Mouse (Mus musculus) lung, embryonic 16.5 days (tissue): ENCODE measurements around the gene Bcan. TPM values are rescaled to one million over a fixed set of nuclear protein-coding genes. Genes with fewer than 3 reads are reported as not detected.

Source experiments
- ATAC-seq: fragments of 200-750 bp; cut with Nextera tagmentation; 2 replicates; pipeline ENCODE4 v1.8.0; 2017; ENCODE audit warnings: low read depth, mild to moderate bottlenecking, moderate library complexity
- H3K27ac ChIP-seq: fragments of 300-500 bp; sonication (generic); 2 replicates; pipeline ENCODE4 v1.5.1; 2014; ENCODE audit warnings: mild to moderate bottlenecking, control low read depth, low read length
- H3K27me3 ChIP-seq: fragments of 300-500 bp; sonication (generic); 2 replicates; pipeline ENCODE4 v1.6.1; 2014; ENCODE audit warnings: low read depth, low read length, mixed read lengths; ENCODE audit not compliant: control insufficient read depth, insufficient read depth
- H3K36me3 ChIP-seq: fragments of 300-500 bp; sonication (generic); 2 replicates; pipeline ENCODE4 v1.6.1; 2014; ENCODE audit warnings: low read length; ENCODE audit not compliant: control insufficient read depth, insufficient read depth
- H3K4me1 ChIP-seq: fragments of 300-500 bp; sonication (generic); replicated peaks from 2 replicates; pipeline ENCODE4 v1.6.1; 2014; ENCODE audit warnings: low read length, mixed read lengths; ENCODE audit not compliant: control insufficient read depth, insufficient read depth
- H3K4me2 ChIP-seq: fragments of 300-500 bp; sonication (generic); 2 replicates; pipeline ENCODE4 v1.6.1; 2014; ENCODE audit warnings: low read depth, low read length, control low read depth
- H3K4me3 ChIP-seq: fragments of 300-500 bp; sonication (generic); 2 replicates; pipeline ENCODE4 v1.5.1; 2014; ENCODE audit warnings: mild to moderate bottlenecking, low read length, control low read depth
- H3K9ac ChIP-seq: fragments of 300-500 bp; sonication (generic); 2 replicates; pipeline ENCODE4 v1.6.1; 2014; ENCODE audit warnings: low read length, control low read depth
- H3K9me3 ChIP-seq: fragments of 300-500 bp; sonication (generic); 2 replicates; pipeline ENCODE4 v1.6.1; 2016; ENCODE audit warnings: low read length; ENCODE audit not compliant: control insufficient read depth
- WGBS: fragments of 180-500 bp; shearing (Covaris S2); extraction: QIAGEN DNeasy Blood & Tissue Kit; methylation state at CpG from one replicate; pipeline ENCODE4 v1.1.7; 2014; 5-methylcytosine and 5-hydroxymethylcytosine counted together
- polyA plus RNA-seq: library from polyadenylated mRNA; unstranded; fragments of >200 nt; fragmentation: Nextera tagmentation; extraction: Ambion mirVana; gene quantifications from 2 replicates; pipeline ENCODE4 v1.2.1, GENCODE M21; 2015

The Bcan gene
- polyA plus RNA-seq = 0.44 and 0.54 TPM in 2 replicates

GRCm38 (mm10) chr3:88000181-88000580, at the start of gene Bcan:
Gene Bcan (minus strand): TSS chr3:88000230.
- Histone ChIP-seq H3K27me3 (peaks cover 84% of the 10 kb centered on the region), H3K4me3 (peak within 1 kb of the TSS; percentile 41), H3K27ac (no peak within 1 kb of the TSS), H3K9me3 (no peaks in the 10 kb centered on the region), H3K4me1 (peaks cover 23% of the 10 kb centered on the region), H3K4me2 (peak within 1 kb of the TSS; percentile 56), H3K9ac (0 out of 2 replicates have a peak within 1 kb of the TSS, but pooled peaks have one; percentile 19), H3K36me3 (no peaks in the 10 kb centered on the region)
- ATAC-seq = no peak
- WGBS = under 1% methylated on average over 36 of the region's 39 CpGs

- WGBS = 30% methylated on average over 3 of the region's 3 CpGs
- Histone ChIP-seq H3K9me3 (no peaks in the 10 kb centered on the region), H3K27me3 (no peaks in the 10 kb centered on the region), H3K4me1 (peaks cover 5% of the 10 kb centered on the region; the same call in 1 of the 2 replicates), H3K27ac (0 out of 2 replicates have a peak overlapping the region, but pooled peaks have one; percentile 6), H3K36me3 (peaks cover 13% of the 10 kb centered on the region; the same call in 1 of the 2 replicates), H3K4me3 (no peak overlapping the region), H3K4me2 (no peak overlapping the region), H3K9ac (no peak overlapping the region)
- peak; percentile 87 for ATAC-seq
Measured at GRCm38 (mm10) chr3:88049532-88049931, 49.5 kb upstream of the Bcan start.

- H3K4me1 ChIP-seq = peaks cover 9% of the 10 kb centered on the region; the same call in 1 of the 2 replicates
- WGBS = 8% methylated on average over 36 of the region's 36 CpGs
- peak within 1 kb of the TSS; percentile 95 for H3K4me3 ChIP-seq
- peak; percentile 96 for ATAC-seq
- H3K4me2 ChIP-seq = peak within 1 kb of the TSS; percentile 82
- H3K9me3 ChIP-seq = no peaks in the 10 kb centered on the region
- no peaks in the 10 kb centered on the region for H3K36me3 ChIP-seq
- peak within 1 kb of the TSS; percentile 65 for H3K27ac ChIP-seq
- H3K9ac ChIP-seq = peak within 1 kb of the TSS; percentile 75
- no peaks in the 10 kb centered on the region for H3K27me3 ChIP-seq
Measured at GRCm38 (mm10) chr3:88042661-88043421, 42.8 kb upstream of the Bcan start, which contains the start of gene Gpatch4. Gene Gpatch4 (plus strand): TSS chr3:88043108.

GRCm38 (mm10) chr3:88035561-88036293, 35.7 kb upstream of the Bcan start:
- Histone ChIP-seq H3K27ac (no peak overlapping the region), H3K27me3 (peaks cover 2% of the 10 kb centered on the region; the same call in 1 of the 2 replicates), H3K4me1 (no peaks in the 10 kb centered on the region), H3K9ac (no peak overlapping the region), H3K4me3 (no peak overlapping the region), H3K36me3 (no peaks in the 10 kb centered on the region), H3K4me2 (no peak overlapping the region), H3K9me3 (no peaks in the 10 kb centered on the region)
- WGBS = 37% methylated on average over 1 of the region's 1 CpGs
- ATAC-seq = no peak

- WGBS = 29% methylated on average over 5 of the region's 5 CpGs
- Histone ChIP-seq H3K4me3 (no peak overlapping the region), H3K4me1 (no peaks in the 10 kb centered on the region), H3K36me3 (no peaks in the 10 kb centered on the region), H3K9me3 (no peaks in the 10 kb centered on the region), H3K27me3 (peaks cover 2% of the 10 kb centered on the region; the same call in 1 of the 2 replicates), H3K27ac (no peak overlapping the region), H3K9ac (no peak overlapping the region), H3K4me2 (no peak overlapping the region)
- ATAC-seq = peak; percentile 26; the same call in 1 of the 2 replicates
Measured at GRCm38 (mm10) chr3:88033506-88033905, 33.5 kb upstream of the Bcan start.

- peaks cover 2% of the 10 kb centered on the region for H3K27me3 ChIP-seq
- ATAC-seq = peak; percentile 75
- 9% methylated on average over 19 of the region's 19 CpGs for WGBS
Measured at GRCm38 (mm10) chr3:88030608-88031395, 30.8 kb upstream of the Bcan start.

GRCm38 (mm10) chr3:88027434-88028186, 27.6 kb upstream of the Bcan start, which contains the start of gene Hapln2:
Gene Hapln2 (minus strand): TSS chr3:88027583.
- H3K36me3 ChIP-seq = no peaks in the 10 kb centered on the region
- no peak for ATAC-seq
- no peak within 1 kb of the TSS for H3K4me3 ChIP-seq
- peaks cover 6% of the 10 kb centered on the region for H3K9me3 ChIP-seq
- H3K27ac ChIP-seq = no peak within 1 kb of the TSS
- peaks cover 12% of the 10 kb centered on the region for H3K4me1 ChIP-seq
- WGBS = 41% methylated on average over 5 of the region's 5 CpGs
- H3K9ac ChIP-seq = no peak within 1 kb of the TSS
- H3K4me2 ChIP-seq = no peak within 1 kb of the TSS
- H3K27me3 ChIP-seq = peaks cover 32% of the 10 kb centered on the region

More at GRCm38 (mm10) chr3:88030608-88031395, 30.8 kb upstream of the Bcan start:
- Histone ChIP-seq H3K36me3 (no peaks in the 10 kb centered on the region), H3K4me3 (no peak overlapping the region), H3K27ac (no peak overlapping the region), H3K4me1 (no peaks in the 10 kb centered on the region), H3K4me2 (no peak overlapping the region), H3K9ac (no peak overlapping the region), H3K9me3 (peaks cover 3% of the 10 kb centered on the region)

DNA sequence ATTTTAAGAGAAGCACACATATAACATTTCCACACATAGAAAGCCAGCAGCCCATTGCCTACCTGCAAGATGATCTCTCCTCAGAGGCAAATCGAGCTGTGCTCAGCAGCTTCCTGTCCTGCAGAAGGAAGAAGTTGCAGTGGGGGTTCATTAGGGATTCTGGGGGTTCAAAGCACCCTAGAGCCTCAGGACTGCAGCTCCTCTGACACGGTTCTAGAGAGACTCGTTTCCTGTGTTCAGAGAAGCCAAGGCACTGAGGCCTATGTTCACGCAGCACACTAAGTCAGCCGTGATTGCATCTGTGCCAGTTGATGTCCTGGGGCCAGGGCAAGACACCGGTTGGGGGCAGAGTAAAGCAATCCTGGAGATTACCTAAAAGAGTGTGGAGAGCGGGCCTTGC, 26.8 kb upstream of the Bcan start:
- H3K27ac ChIP-seq = no peak overlapping the region
- no peak for ATAC-seq
- H3K9ac ChIP-seq = no peak overlapping the region
- no peaks in the 10 kb centered on the region for H3K36me3 ChIP-seq
- WGBS = 56% methylated on average over 7 of the region's 7 CpGs
- no peak overlapping the region for H3K4me3 ChIP-seq
- peaks cover 39% of the 10 kb centered on the region for H3K27me3 ChIP-seq
- peaks cover 15% of the 10 kb centered on the region for H3K4me1 ChIP-seq
- H3K9me3 ChIP-seq = peaks cover 6% of the 10 kb centered on the region
- no peak overlapping the region for H3K4me2 ChIP-seq
